Mouse (Mus musculus): Measurements from ENCODE around the gene Igsf3. TPM values are rescaled to one million over a fixed set of nuclear protein-coding genes. Genes with fewer than 3 reads are reported as not detected.
A peak's percentile ranks its signal among the peaks of the same experiment; 100 is the strongest.

Gene Igsf3
- polyA plus RNA-seq, 2 experiments = 1.3 to 3.2 TPM

GRCm38 (mm10) chr3:101487436-101487835, 110.6 kb downstream of the Igsf3 start:
- TF ChIP-seq CTCF (IDR thresholded peaks at IDR 0.05; ENCODE audit: low read depth) (no peak), EP300 (IDR thresholded peaks at IDR 0.05; ENCODE audit: low read depth) (no peak)
- Histone ChIP-seq H3K27ac (no peak overlapping the region), H3K27me3 (ENCODE audit: control insufficient read depth, insufficient read depth, low read length) (no peaks in the 10 kb centered on the region), H3K4me1 (replicated peaks; ENCODE audit: control insufficient read depth in 2 of 2, insufficient read depth in 2 of 2, low read length in 1 of 2) (no peaks in the 10 kb centered on the region), H3K9ac (replicated peaks) (no peak overlapping the region), H3K9me3 (ENCODE audit: control insufficient read depth, low read length) (no peaks in the 10 kb centered on the region), H3K4me2 (ENCODE audit: low read depth) (no peak overlapping the region), H3K4me3 (ENCODE audit: insufficient read depth in 1 of 2, low read depth in 2 of 2, low read length in 2 of 2) (no peak overlapping the region), H3K36me3 (replicated peaks; ENCODE audit: control insufficient read depth, insufficient read depth, low read depth) (no peaks in the 10 kb centered on the region)
- 64% methylated on average over 5 of the region's 5 CpGs for WGBS (ENCODE audit: insufficient replicate concordance)
- ATAC-seq (ENCODE audit: insufficient read depth) (no peak), DNase-seq (ENCODE audit: low read depth in 3 of 3, low spot score in 3 of 3) (no peak)

DNA sequence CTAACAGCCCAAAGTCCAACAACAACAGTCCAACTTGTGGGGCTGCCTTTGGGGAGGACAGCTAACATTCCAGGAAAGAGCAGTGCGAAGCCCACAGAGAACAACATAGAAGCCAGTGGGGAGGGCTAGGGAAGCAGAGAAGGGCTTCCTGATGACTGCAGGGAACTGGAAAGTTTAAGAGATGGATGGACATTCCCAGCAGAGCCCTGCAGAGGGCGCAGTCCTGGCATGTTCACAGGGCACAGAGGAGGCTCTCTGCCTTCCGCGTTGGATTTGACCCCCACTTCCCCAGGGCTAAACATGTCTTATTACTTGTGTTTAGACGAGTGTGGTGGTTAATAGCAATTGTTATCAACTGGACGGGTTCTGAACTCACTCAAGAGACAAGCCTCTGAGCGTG, 111.3 kb downstream of the Igsf3 start:
- H3K27me3 ChIP-seq (ENCODE audit: control insufficient read depth, insufficient read depth, low read length) = no peaks in the 10 kb centered on the region
- TF ChIP-seq EP300 (IDR thresholded peaks at IDR 0.05; ENCODE audit: low read depth) = no peak
- TF ChIP-seq CTCF (IDR thresholded peaks at IDR 0.05; ENCODE audit: low read depth) = peak; percentile 54
- no peaks in the 10 kb centered on the region for H3K36me3 ChIP-seq (replicated peaks; ENCODE audit: control insufficient read depth, insufficient read depth, low read depth)
- H3K4me1 ChIP-seq (replicated peaks; ENCODE audit: control insufficient read depth in 2 of 2, insufficient read depth in 2 of 2, low read length in 1 of 2) = no peaks in the 10 kb centered on the region
- no peak overlapping the region for H3K4me3 ChIP-seq (ENCODE audit: insufficient read depth in 1 of 2, low read depth in 2 of 2, low read length in 2 of 2)
- 54% methylated on average over 7 of the region's 7 CpGs for WGBS (ENCODE audit: insufficient replicate concordance)
- H3K27ac ChIP-seq = no peak overlapping the region
- H3K4me2 ChIP-seq (ENCODE audit: low read depth) = no peak overlapping the region
- ATAC-seq (ENCODE audit: insufficient read depth) (no peak), DNase-seq (ENCODE audit: low read depth in 3 of 3, low spot score in 3 of 3) (no peak)
- no peaks in the 10 kb centered on the region for H3K9me3 ChIP-seq (ENCODE audit: control insufficient read depth, low read length)
- no peak overlapping the region for H3K9ac ChIP-seq (replicated peaks)

DNA sequence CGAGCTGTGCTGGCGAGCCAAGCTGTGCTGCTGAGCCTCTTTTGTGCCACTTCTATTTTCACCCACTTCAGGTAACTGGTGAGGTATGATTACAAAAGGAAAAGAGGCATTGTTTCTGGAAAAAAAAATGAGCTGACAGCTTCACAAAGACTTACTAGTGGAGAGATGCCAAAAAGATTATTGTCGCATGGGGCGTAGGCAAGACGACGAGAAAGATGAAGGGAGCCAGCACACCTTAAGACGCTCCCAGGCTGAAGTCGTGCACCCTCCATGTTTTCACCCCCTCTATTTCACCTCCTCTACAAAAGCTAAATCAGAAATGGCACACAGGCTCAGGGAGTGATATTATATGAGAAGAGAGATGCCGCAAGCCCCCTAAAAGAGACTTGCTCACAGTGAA, 113.6 kb downstream of the Igsf3 start:
- Histone ChIP-seq H3K27me3 (ENCODE audit: control insufficient read depth, insufficient read depth, low read length) (no peaks in the 10 kb centered on the region), H3K9me3 (ENCODE audit: control insufficient read depth, low read length) (no peaks in the 10 kb centered on the region), H3K27ac (no peak overlapping the region), H3K4me1 (replicated peaks; ENCODE audit: control insufficient read depth in 2 of 2, insufficient read depth in 2 of 2, low read length in 1 of 2) (no peaks in the 10 kb centered on the region), H3K4me3 (ENCODE audit: insufficient read depth in 1 of 2, low read depth in 2 of 2, low read length in 2 of 2) (no peak overlapping the region), H3K9ac (replicated peaks) (no peak overlapping the region), H3K36me3 (replicated peaks; ENCODE audit: control insufficient read depth, insufficient read depth, low read depth) (no peaks in the 10 kb centered on the region), H3K4me2 (ENCODE audit: low read depth) (no peak overlapping the region)
- 81% methylated on average over 9 of the region's 9 CpGs for WGBS (ENCODE audit: insufficient replicate concordance)
- ATAC-seq (ENCODE audit: insufficient read depth) (no peak), DNase-seq (ENCODE audit: low read depth in 3 of 3, low spot score in 3 of 3) (no peak)
- TF ChIP-seq EP300 (IDR thresholded peaks at IDR 0.05; ENCODE audit: low read depth) (no peak), CTCF (IDR thresholded peaks at IDR 0.05; ENCODE audit: low read depth) (no peak)

DNA sequence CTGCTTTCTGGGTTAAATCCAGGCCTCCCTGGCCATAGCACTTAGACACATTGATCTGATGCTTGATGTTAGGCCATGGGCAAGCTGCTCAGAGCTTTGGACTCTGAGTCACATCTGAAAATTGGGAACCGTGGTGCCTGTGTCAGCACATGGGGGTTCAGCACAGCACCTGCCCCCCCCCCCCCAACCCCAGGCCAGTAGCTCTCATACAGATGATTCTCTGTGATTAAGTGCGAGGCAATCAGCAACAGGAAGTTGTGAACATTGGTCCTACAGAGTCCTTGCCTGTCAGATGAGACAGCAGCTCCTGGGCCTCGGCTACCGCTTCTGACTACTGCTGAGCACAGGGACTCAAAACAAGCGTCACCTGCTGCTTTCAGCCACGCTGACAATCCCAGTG, 116.0 kb downstream of the Igsf3 start:
- 41% methylated on average over 6 of the region's 6 CpGs for WGBS (ENCODE audit: insufficient replicate concordance)
- Histone ChIP-seq H3K4me3 (ENCODE audit: insufficient read depth in 1 of 2, low read depth in 2 of 2, low read length in 2 of 2) (no peak overlapping the region), H3K27ac (no peak overlapping the region), H3K9ac (replicated peaks) (no peak overlapping the region), H3K4me1 (replicated peaks; ENCODE audit: control insufficient read depth in 2 of 2, insufficient read depth in 2 of 2, low read length in 1 of 2) (no peaks in the 10 kb centered on the region), H3K4me2 (ENCODE audit: low read depth) (no peak overlapping the region), H3K27me3 (ENCODE audit: control insufficient read depth, insufficient read depth, low read length) (no peaks in the 10 kb centered on the region), H3K9me3 (ENCODE audit: control insufficient read depth, low read length) (no peaks in the 10 kb centered on the region), H3K36me3 (replicated peaks; ENCODE audit: control insufficient read depth, insufficient read depth, low read depth) (no peaks in the 10 kb centered on the region)
- TF ChIP-seq EP300 (IDR thresholded peaks at IDR 0.05; ENCODE audit: low read depth) (no peak), CTCF (IDR thresholded peaks at IDR 0.05; ENCODE audit: low read depth) (no peak)
- DNase-seq (ENCODE audit: low read depth in 3 of 3, low spot score in 3 of 3) (no peak), ATAC-seq (ENCODE audit: insufficient read depth) (no peak)

- no peaks in the 10 kb centered on the region for H3K9me3 ChIP-seq (ENCODE audit: control insufficient read depth, low read length)
- H3K4me3 ChIP-seq (ENCODE audit: insufficient read depth in 1 of 2, low read depth in 2 of 2, low read length in 2 of 2) = no peak overlapping the region
- 35% methylated on average over 10 of the region's 10 CpGs for WGBS (ENCODE audit: insufficient replicate concordance)
- H3K36me3 ChIP-seq (replicated peaks; ENCODE audit: control insufficient read depth, insufficient read depth, low read depth) = no peaks in the 10 kb centered on the region
- H3K27me3 ChIP-seq (ENCODE audit: control insufficient read depth, insufficient read depth, low read length) = no peaks in the 10 kb centered on the region
- TF ChIP-seq CTCF (IDR thresholded peaks at IDR 0.05; ENCODE audit: low read depth) (peak; percentile 96), EP300 (IDR thresholded peaks at IDR 0.05; ENCODE audit: low read depth) (no peak)
- no peak overlapping the region for H3K4me2 ChIP-seq (ENCODE audit: low read depth)
- H3K4me1 ChIP-seq (replicated peaks; ENCODE audit: control insufficient read depth in 2 of 2, insufficient read depth in 2 of 2, low read length in 1 of 2) = no peaks in the 10 kb centered on the region
- no peak overlapping the region for H3K27ac ChIP-seq
- no peak overlapping the region for H3K9ac ChIP-seq (replicated peaks)
- peak; percentile 52; the same call in 1 of the 2 replicates for ATAC-seq (ENCODE audit: insufficient read depth)
- DNase-seq (ENCODE audit: low read depth in 3 of 3, low spot score in 3 of 3) = peak; percentile 61 to 64 (median 62)
Observed at GRCm38 (mm10) chr3:101493937-101494459, 117.1 kb downstream of the Igsf3 start.

Measured in liver, embryonic 14.5 days (tissue).